Mouse (Mus musculus) embryonic fibroblast, embryonic 13.5 days (primary cell): ENCODE results near the gene Shank2. TPM values are rescaled to one million over a fixed set of nuclear protein-coding genes. Genes with fewer than 3 reads are reported as not detected.

Experiments
- H3K27ac ChIP-seq: 2 replicates; pipeline ENCODE4 v1.5.1; 2012; ENCODE audit warnings: low read length, control low read depth, inconsistent platforms; ENCODE audit not compliant: insufficient read depth
- H3K4me1 ChIP-seq: 2 replicates; pipeline ENCODE4 v1.6.1; 2011; ENCODE audit warnings: low read length; ENCODE audit not compliant: control insufficient read depth, insufficient read depth
- H3K4me3 ChIP-seq: 2 replicates; pipeline ENCODE4 v1.5.1; 2011; ENCODE audit warnings: mild to moderate bottlenecking, control low read depth, low read length; ENCODE audit not compliant: insufficient read depth
- CTCF ChIP-seq: IDR thresholded peaks from 2 replicates; pipeline ENCODE4 v1.5.1; 2011; ENCODE audit warnings: mild to moderate bottlenecking, control low read depth, low read length, moderate library complexity, borderline replicate concordance; ENCODE audit not compliant: insufficient read depth
- POLR2A ChIP-seq: IDR thresholded peaks from 2 replicates; pipeline ENCODE4 v1.6.1; 2011; ENCODE audit warnings: low read depth, mild to moderate bottlenecking, control low read depth, low read length, moderate library complexity
- polyA plus RNA-seq: library from polyadenylated mRNA; stranded (reverse); fragments of >200 nt; gene quantifications from 2 replicates; pipeline ENCODE4 v1.2.4, GENCODE M21; 2011; ENCODE audit warnings: low read depth; ENCODE audit not compliant: missing spikeins, insufficient read length

Gene Shank2
- polyA plus RNA-seq, 1 experiment, result 1.6 TPM

DNA sequence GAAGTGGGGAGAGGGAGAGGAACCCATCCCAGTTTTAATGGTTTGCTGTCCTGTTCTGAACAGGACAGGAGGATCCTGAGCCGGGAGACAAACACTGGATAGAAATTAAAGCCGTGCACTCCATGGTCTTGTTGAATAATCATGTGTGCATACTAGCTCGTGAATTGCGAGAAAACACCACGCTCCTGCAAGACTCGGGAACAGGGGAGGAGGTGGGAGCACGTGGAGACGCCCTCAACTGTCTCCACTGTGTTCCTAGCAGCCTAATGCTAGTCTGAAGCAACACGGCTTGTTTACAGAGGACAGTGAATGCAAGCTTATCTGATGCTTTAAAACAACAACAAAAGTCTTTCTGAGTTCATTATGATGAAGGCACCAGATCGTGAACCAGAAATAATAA lies 379.9 kb downstream of the Shank2 start:
- TF ChIP-seq CTCF (no peak), POLR2A (no peak)
- H3K4me3 ChIP-seq, result no peak overlapping the region

DNA sequence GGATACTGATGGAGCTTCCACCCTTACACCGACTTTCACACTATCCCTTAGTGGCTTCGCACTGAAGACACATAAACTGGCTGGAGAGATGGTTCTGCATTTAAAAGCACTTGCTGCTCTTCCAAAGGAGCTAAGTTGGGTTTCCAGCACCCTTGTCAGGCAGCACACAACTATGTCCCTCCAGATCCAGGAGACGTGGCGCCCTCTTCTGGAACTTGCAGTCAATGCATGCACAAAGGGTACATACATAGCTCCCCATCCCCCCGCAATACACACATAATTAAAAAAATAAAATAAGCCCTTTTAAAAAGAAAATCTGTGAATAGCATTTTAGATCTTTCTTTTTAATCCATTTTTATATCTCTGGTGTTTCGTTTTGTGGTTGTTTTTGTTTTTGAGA lies 385.8 kb downstream of the Shank2 start:
- H3K4me1 ChIP-seq, result no peaks in the 10 kb centered on the region
- no peak overlapping the region for H3K4me3 ChIP-seq
- no peak overlapping the region for H3K27ac ChIP-seq
- no peak for TF ChIP-seq CTCF
- no peak for TF ChIP-seq POLR2A

More for the DNA sequence above, 379.9 kb downstream of the Shank2 start:
- Histone ChIP-seq H3K4me1 (no peaks in the 10 kb centered on the region), H3K27ac (no peak overlapping the region)

DNA sequence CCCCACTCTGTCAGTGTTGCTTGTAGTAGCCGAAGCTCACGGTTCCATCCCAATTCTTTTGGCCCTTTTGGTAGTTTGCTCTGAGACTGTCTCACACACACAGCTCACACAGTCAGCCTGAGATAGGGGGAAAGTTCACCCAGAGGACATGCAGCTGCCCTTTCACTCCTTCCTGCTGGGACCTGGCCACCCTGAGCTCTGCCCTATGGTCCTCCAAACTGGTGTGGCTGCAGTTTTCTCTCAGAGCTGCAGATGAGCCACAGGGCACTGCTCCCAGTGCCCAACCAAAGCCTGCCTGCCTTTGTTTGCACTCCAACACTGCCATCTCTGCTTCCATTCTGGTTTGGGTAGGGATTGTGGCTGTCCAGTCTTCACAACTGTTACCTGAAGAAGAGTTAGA lies 388.0 kb downstream of the Shank2 start:
- TF ChIP-seq CTCF (no peak), POLR2A (no peak)
- H3K27ac ChIP-seq, result no peak overlapping the region
- H3K4me3 ChIP-seq, result no peak overlapping the region
- no peaks in the 10 kb centered on the region for H3K4me1 ChIP-seq

DNA sequence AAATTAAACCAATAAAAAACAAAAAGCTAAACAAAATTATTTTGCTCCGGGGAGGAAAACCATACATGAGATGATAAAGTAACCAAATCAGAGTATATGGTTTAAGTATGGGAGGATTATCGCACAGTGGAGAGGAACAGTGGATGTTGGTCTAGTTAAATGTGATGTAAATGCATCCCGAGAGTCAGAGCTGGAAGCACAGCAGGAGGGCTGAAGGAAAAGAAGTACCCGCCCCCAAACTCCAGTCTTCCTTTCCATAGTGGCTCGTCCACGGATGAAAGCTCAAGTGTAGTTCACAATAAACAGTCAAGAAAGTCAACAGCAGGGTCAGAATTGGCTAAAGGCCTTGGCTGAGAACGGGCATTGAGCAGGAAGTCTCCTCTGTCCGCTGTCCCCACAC lies 388.9 kb downstream of the Shank2 start:
- H3K27ac ChIP-seq, result no peak overlapping the region
- no peak overlapping the region for H3K4me3 ChIP-seq
- no peaks in the 10 kb centered on the region for H3K4me1 ChIP-seq
- TF ChIP-seq CTCF (no peak), POLR2A (no peak)

DNA sequence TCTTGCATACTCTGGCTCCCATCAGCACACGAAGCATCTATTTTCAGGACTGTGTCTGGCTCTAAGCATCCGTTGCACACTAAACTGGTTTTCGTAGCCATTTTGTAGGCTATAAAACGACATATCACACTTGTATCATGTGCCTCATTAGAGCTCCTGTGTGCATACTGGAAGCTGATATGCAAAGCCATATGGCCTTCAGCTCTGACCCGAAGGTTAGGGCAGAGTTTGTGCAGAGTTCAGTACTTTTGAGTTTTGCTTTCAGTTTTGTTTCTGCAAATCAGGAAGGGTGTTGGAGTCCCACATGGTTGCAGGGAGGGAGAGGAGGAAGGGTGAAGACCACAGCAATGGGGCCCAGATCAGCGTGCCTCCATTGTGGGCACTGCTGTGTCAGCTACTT lies 390.0 kb downstream of the Shank2 start:
- no peak for TF ChIP-seq CTCF
- TF ChIP-seq POLR2A, result no peak
- Histone ChIP-seq H3K4me1 (no peaks in the 10 kb centered on the region), H3K27ac (no peak overlapping the region), H3K4me3 (no peak overlapping the region)

DNA sequence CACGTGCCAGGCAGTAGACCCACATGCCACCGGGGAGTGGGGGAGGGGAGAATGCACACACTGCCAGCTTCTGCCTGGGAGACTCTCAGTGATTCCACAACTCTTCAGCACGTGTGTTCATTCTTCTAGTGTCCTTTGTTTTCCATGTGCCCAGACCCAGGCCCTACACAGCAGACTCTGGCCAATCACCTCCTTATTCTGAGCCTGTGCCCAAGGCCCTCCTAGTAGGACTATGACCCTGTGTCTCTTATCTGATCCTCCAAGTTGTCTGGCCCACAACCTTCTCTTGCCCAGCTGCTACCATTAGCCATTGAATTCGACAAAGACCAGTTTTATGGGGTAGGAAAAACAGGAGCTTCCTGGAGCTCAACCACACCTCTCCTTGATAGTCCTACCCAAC lies 400.8 kb downstream of the Shank2 start:
- H3K4me1 ChIP-seq, result no peaks in the 10 kb centered on the region
- H3K27ac ChIP-seq, result no peak overlapping the region
- H3K4me3 ChIP-seq, result no peak overlapping the region
- no peak for TF ChIP-seq CTCF
- TF ChIP-seq POLR2A, result no peak

DNA sequence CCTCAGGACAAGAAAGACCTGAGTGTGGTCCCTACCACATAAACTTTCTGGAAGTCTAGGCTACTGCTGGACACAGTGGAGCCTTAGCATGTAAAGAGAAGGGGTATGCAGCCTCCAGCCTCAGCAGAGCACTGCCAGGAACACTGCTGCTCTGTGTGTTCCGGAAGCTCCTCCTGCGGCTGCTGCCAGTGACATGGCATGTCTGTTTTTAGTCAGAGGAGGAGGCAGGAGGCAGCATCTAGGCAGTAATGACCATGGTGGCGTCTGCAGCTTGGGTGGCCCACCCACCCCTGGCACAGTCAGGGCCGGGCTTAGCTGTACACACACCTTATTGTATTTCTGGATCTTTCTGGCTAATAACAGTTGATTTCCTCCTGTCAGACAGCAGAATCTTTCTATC lies 405.9 kb downstream of the Shank2 start:
- TF ChIP-seq CTCF (no peak), POLR2A (no peak)
- Histone ChIP-seq H3K27ac (no peak overlapping the region), H3K4me3 (no peak overlapping the region), H3K4me1 (no peaks in the 10 kb centered on the region)

DNA sequence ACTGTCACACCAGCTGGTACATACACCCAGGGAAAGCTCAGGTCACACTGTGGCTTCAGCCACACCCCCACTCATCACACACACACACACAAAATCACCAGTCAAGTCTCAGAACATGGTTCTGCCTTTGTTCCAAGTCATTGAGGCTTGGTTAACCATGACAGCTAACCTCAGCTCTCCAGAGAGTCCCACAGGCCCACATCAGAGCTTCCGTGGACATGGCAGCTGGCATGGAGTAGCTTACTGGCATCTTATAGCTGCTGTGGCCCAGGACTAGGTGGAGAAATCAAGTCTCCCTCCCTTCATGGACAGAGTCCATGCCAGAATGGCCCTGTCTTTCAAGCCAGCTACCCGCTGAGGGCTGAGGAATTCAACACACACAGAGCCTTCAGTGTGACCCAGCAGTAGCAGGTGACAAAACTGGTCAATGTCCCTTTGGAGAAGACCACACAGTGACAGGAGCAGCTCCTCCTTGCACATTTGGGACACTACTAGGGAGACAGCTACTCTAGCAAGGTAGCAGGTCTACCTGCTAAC lies 406.8 kb downstream of the Shank2 start:
- Histone ChIP-seq H3K27ac (no peak overlapping the region), H3K4me3 (no peak overlapping the region), H3K4me1 (no peaks in the 10 kb centered on the region)
- TF ChIP-seq CTCF (no peak), POLR2A (no peak)

DNA sequence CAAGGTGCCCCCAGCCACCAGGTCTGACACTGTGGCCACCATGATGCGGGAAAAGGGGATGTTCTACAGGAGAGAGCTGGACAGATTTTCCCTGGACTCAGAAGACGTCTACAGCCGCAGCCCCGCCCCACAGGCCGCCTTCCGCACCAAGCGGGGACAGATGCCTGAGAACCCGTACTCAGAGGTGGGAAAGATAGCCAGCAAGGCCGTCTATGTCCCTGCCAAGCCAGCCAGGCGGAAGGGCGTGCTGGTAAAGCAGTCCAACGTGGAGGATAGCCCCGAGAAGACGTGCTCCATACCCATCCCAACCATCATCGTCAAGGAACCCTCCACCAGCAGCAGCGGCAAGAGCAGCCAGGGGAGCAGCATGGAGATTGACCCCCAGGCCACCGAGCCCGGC lies 408.0 kb downstream of the Shank2 start:
- no peak for TF ChIP-seq POLR2A
- no peak overlapping the region for H3K27ac ChIP-seq
- H3K4me3 ChIP-seq, result no peak overlapping the region
- H3K4me1 ChIP-seq, result no peaks in the 10 kb centered on the region

DNA sequence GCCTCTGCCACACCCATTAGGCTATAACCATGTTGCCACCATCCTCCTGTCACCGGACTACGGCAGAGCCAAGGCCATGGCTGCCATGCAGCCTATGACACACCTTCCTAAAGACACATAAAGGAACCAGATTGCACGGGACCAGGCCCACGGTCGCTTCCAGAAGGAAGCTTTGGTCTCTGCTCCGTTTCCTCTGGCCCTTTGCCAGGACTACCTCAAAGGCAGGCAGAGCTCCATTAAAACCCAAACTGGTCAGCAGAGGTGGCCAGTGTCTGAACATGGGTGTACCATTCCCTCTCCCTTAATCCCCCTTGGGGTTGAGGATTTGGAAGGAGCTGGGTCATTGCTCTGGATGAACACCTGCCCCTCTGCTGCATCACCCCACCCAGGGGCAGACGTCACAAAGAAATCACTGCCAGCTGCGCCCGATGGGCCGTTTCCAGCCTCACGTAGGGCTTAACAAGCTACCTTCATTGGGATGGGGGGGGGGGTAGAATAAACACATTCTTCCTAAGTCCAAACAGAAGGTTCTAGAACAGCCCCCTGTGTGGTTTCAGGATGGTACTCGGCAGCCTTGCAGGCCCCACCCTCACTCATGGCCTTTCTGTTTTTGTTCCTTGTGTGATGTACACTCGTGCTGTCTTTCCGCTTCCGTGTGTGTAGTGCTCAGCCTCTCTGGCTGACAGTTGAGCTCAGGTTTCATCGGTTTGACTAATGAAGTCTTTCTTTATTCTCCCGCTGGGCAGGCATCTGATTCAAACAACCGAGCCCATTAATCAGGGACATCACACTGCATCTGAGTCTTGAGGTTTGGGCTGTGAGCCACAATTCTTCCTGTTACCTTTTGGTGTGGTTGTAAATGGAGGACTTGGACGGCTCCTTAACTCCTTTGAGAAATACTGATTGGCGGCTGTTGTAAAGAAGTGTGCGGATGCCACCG lies 410.5 kb downstream of the Shank2 start:
- no peak for TF ChIP-seq CTCF
- no peak for TF ChIP-seq POLR2A
- Histone ChIP-seq H3K4me3 (no peak overlapping the region), H3K4me1 (no peaks in the 10 kb centered on the region), H3K27ac (no peak overlapping the region)
